Mouse (Mus musculus) lung, adult 2 months (tissue): Measurements from ENCODE around the gene Ablim2.

ENCODE experiments used
- CTCF ChIP-seq: fragments of 200-500 bp; IDR thresholded peaks from 2 replicates; pipeline ENCODE4 v1.5.1; 2011; ENCODE audit warnings: mild to moderate bottlenecking, low read length, control low read depth; ENCODE audit not compliant: insufficient read depth
- POLR2A ChIP-seq: fragments of 200-500 bp; IDR thresholded peaks from 2 replicates; pipeline ENCODE4 v1.6.1; 2011; ENCODE audit warnings: low read depth, mild to moderate bottlenecking, control low read depth, low read length, borderline replicate concordance; ENCODE audit errors: extremely low read depth

GRCm38 (mm10) chr5:35895926-35896325, 138.2 kb downstream of the Ablim2 start:
- TF ChIP-seq POLR2A, result no peak
- no peak for TF ChIP-seq CTCF
